Comparison of ENCODE assay signal across 15 mouse cellular contexts in genomic region chr10:126379239-126379638, GRCm38 (mm10).
DNase-seq lines count a peak whose midpoint lies in the region; ATAC-seq and TF ChIP-seq lines count a peak whose summit lies in the region.
"Had no signal": no experiment of that assay in that cellular context is flagged by ENCODE, and none has a peak within 500 bp of the region (broad histone marks: within the 10 kb centered on the region; RNA-seq: fewer than 3 reads in every experiment).

No protein-coding gene starts in this region.

- peak; percentile 54; the same call in 1 of the 2 replicates for ATAC-seq in forebrain, postnatal 0 days
- no peak for ATAC-seq in forebrain, embryonic 16.5 days
- ATAC-seq in midbrain, embryonic 12.5 days (ENCODE audit: low FRiP score, low read depth): 0 out of 2 replicates have a peak, but pooled peaks have one; percentile 34
- ATAC-seq in monocyte, adult 5-6 weeks (replicated peaks; ENCODE audit: insufficient number of reproducible peaks, low FRiP score, low TSS enrichment, poor library complexity, severe bottlenecking): no peak
- ATAC-seq: liver, postnatal 0 days had no signal

- no peaks in the 10 kb centered on the region for H3K27me3 ChIP-seq in forebrain, postnatal 0 days (ENCODE audit: insufficient read depth, low read length)
- no peaks in the 10 kb centered on the region for H3K27me3 ChIP-seq in forebrain, embryonic 16.5 days (replicated peaks; ENCODE audit: control insufficient read depth, insufficient read depth, low read length)
- 0 out of 2 replicates have a peak, but pooled peaks cover 6% of the 10 kb centered on the region for H3K27me3 ChIP-seq in midbrain, embryonic 12.5 days
- H3K27me3 ChIP-seq in thymus, adult 2 months (ENCODE audit: control insufficient read depth, insufficient read depth, low read length): no peaks in the 10 kb centered on the region
- H3K27me3 ChIP-seq: heart, embryonic 15.5 days; hindbrain, embryonic 12.5 days; limb, embryonic 15.5 days had no signal

- H3K4me3 ChIP-seq in forebrain, postnatal 0 days (ENCODE audit: low read depth, low read length): no peak overlapping the region
- no peak overlapping the region for H3K4me3 ChIP-seq in forebrain, embryonic 16.5 days (replicated peaks; ENCODE audit: low read length)
- H3K4me3 ChIP-seq in midbrain, embryonic 12.5 days: no peak overlapping the region
- H3K4me3 ChIP-seq in thymus, adult 2 months (ENCODE audit: control insufficient read depth, insufficient read depth, low read length): no peak overlapping the region
- H3K4me3 ChIP-seq: heart, embryonic 15.5 days; hindbrain, embryonic 12.5 days; limb, embryonic 15.5 days had no signal

- no peaks in the 10 kb centered on the region for H3K4me1 ChIP-seq in forebrain, postnatal 0 days (ENCODE audit: insufficient read depth)
- no peaks in the 10 kb centered on the region for H3K4me1 ChIP-seq in forebrain, embryonic 16.5 days (replicated peaks; ENCODE audit: control insufficient read depth, insufficient read depth, low read length)
- H3K4me1 ChIP-seq in midbrain, embryonic 12.5 days: peaks cover 8% of the 10 kb centered on the region; the same call in 1 of the 2 replicates
- no peaks in the 10 kb centered on the region for H3K4me1 ChIP-seq in thymus, adult 2 months (replicated peaks; ENCODE audit: control insufficient read depth, insufficient read depth, low read length)
- H3K4me1 ChIP-seq: heart, embryonic 15.5 days; hindbrain, embryonic 12.5 days; limb, embryonic 15.5 days had no signal

- no peaks in the 10 kb centered on the region for H3K9me3 ChIP-seq in forebrain, postnatal 0 days (ENCODE audit: low read length)
- no peaks in the 10 kb centered on the region for H3K9me3 ChIP-seq in forebrain, embryonic 16.5 days (ENCODE audit: control insufficient read depth, low read length)
- no peaks in the 10 kb centered on the region for H3K9me3 ChIP-seq in midbrain, embryonic 12.5 days
- H3K9me3 ChIP-seq: heart, embryonic 15.5 days; hindbrain, embryonic 12.5 days; limb, embryonic 15.5 days had no signal

- no peak for DNase-seq in forebrain, postnatal 0 days
- DNase-seq in retina, postnatal 1 day: peak; percentile 29
- no peak for DNase-seq in retina, embryonic 14.5 days (ENCODE audit: low spot score)
- DNase-seq in kidney, postnatal 14 days: no peak
- DNase-seq in thymus, adult 2 months: no peak
- DNase-seq: cerebellum, adult 2 months; kidney, adult 8-10 months; liver, postnatal 0 days; right cerebral cortex, postnatal 4 days had no signal

- TF ChIP-seq POLR2A in thymus, adult 2 months (IDR thresholded peaks at IDR 0.05; ENCODE audit: control insufficient read depth, extremely low read depth, insufficient read depth, low read length, poor library complexity): no peak

- TF ChIP-seq CTCF in forebrain, postnatal 0 days (IDR thresholded peaks at IDR 0.05; ENCODE audit: low read depth): no peak
- TF ChIP-seq CTCF in thymus, adult 2 months (IDR thresholded peaks at IDR 0.05; ENCODE audit: borderline replicate concordance, control insufficient read depth, extremely low read depth, insufficient read depth, low read length, poor library complexity): no peak

- WGBS in forebrain, postnatal 0 days: 20% methylated on average over 6 of the region's 6 CpGs
- 21% methylated on average over 6 of the region's 6 CpGs for WGBS in forebrain, embryonic 16.5 days
- 29% methylated on average over 6 of the region's 6 CpGs for WGBS in midbrain, embryonic 12.5 days
- 63% methylated on average over 6 of the region's 6 CpGs for WGBS in thymus, adult 2 months

- no peak overlapping the region for H3K27ac ChIP-seq in forebrain, postnatal 0 days (ENCODE audit: low read depth, low read length)
- no peak overlapping the region for H3K27ac ChIP-seq in forebrain, embryonic 16.5 days (ENCODE audit: low read length)
- no peak overlapping the region for H3K27ac ChIP-seq in midbrain, embryonic 12.5 days (replicated peaks)
- H3K27ac ChIP-seq in thymus, adult 2 months (ENCODE audit: control insufficient read depth, insufficient read depth, low read length): no peak overlapping the region
- H3K27ac ChIP-seq: heart, embryonic 15.5 days; hindbrain, embryonic 12.5 days; limb, embryonic 15.5 days had no signal

- H3K36me3 ChIP-seq in forebrain, postnatal 0 days (ENCODE audit: insufficient read depth): no peaks in the 10 kb centered on the region
- H3K36me3 ChIP-seq in forebrain, embryonic 16.5 days (ENCODE audit: control insufficient read depth, insufficient read depth): no peaks in the 10 kb centered on the region
- no peaks in the 10 kb centered on the region for H3K36me3 ChIP-seq in midbrain, embryonic 12.5 days
- H3K36me3 ChIP-seq in thymus, adult 2 months (ENCODE audit: control insufficient read depth, insufficient read depth, low read length): no peaks in the 10 kb centered on the region
- H3K36me3 ChIP-seq: heart, embryonic 15.5 days; hindbrain, embryonic 12.5 days; limb, embryonic 15.5 days had no signal

- no peak overlapping the region for H3K4me2 ChIP-seq in forebrain, postnatal 0 days (ENCODE audit: low read depth)
- no peak overlapping the region for H3K4me2 ChIP-seq in forebrain, embryonic 16.5 days (ENCODE audit: low read length)
- H3K4me2 ChIP-seq in midbrain, embryonic 12.5 days (replicated peaks): no peak overlapping the region
- H3K4me2 ChIP-seq: heart, embryonic 15.5 days; hindbrain, embryonic 12.5 days; limb, embryonic 15.5 days had no signal

- H3K9ac ChIP-seq in forebrain, postnatal 0 days: no peak overlapping the region
- H3K9ac ChIP-seq in forebrain, embryonic 16.5 days (replicated peaks; ENCODE audit: low read depth, low read length): no peak overlapping the region
- H3K9ac ChIP-seq in midbrain, embryonic 12.5 days (replicated peaks): no peak overlapping the region
- H3K9ac ChIP-seq: heart, embryonic 15.5 days; hindbrain, embryonic 12.5 days; limb, embryonic 15.5 days; liver, postnatal 0 days had no signal

Comparison
In these comparisons a context has a peak if more than half of its experiments do, and no peak if none do; other contexts are left out.
1. ATAC-seq: peak in forebrain, postnatal 0 days (single experiment) and midbrain, embryonic 12.5 days (single experiment); none in forebrain, embryonic 16.5 days (single experiment) and monocyte, adult 5-6 weeks (single experiment).